Mouse (Mus musculus): ENCODE results near the gene Arid1b.
A peak's percentile ranks its signal among the peaks of the same experiment; 100 is the strongest.

- no peak for TF ChIP-seq ZKSCAN1 (IDR thresholded peaks at IDR 0.05; ENCODE audit: borderline replicate concordance, low read depth, low read length)
- TF ChIP-seq CTCF (conservative IDR thresholded peaks at IDR 0.05 in 1 of 2, IDR thresholded peaks at IDR 0.05 in 1 of 2; ENCODE audit: low read depth in 2 of 2, low read length in 2 of 2), result no peak
- peak; percentile 56; the same call in 1 of the 2 replicates for TF ChIP-seq POLR2A (IDR thresholded peaks at IDR 0.05; ENCODE audit: low read depth, low read length)
- TF ChIP-seq KAT2A (IDR thresholded peaks at IDR 0.05; ENCODE audit: insufficient replicate concordance, low read length), result no peak
- TF ChIP-seq USF1 (IDR thresholded peaks at IDR 0.05; ENCODE audit: low read depth, low read length), result no peak
- no peak for TF ChIP-seq NRF1 (IDR thresholded peaks at IDR 0.05; ENCODE audit: low read depth, low read length)
Observed at GRCm38 (mm10) chr17:4995561-4996051, 1.5 kb downstream of the Arid1b start.

Measured in CH12.LX (cell line).